Mouse (Mus musculus) c-Kit-positive CD71-positive TER-119-positive erythroid progenitor cells, embryonic 14.5 days (primary cell): ENCODE results near the gene Gm8994.
A peak's percentile ranks its signal among the peaks of the same experiment; 100 is the strongest.
"Not testable (repeated sequence)": the region's sequence is repeated elsewhere in the genome, so short reads cannot be mapped to it uniquely, and the experiment has no call there.

ENCODE experiments used
- DNase-seq: peaks from one replicate; pipeline ENCODE4 v3.0.0-alpha.2; 2013; ENCODE audit warnings: low spot score

Gm8994 gene

DNA sequence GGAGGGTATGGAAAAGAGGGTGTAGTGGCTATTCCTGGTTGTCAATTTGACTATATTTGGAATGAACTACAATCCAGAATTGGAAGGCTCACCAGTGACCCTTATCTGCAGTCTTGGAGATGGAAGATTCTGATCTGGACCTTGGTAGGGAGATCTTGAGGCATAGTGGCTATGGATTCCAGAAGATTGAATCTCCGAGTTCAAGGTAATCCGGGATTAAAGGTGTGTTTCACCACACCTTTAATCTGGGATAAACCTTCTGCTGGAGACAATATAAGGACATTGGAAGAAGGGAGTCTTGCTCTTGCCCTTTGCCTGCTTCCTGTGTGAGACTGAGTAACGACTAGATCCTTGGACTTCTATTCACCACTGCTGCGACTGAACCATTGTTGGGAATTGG is at the start of gene Gm8994:
Gene Gm8994, plus strand, starts transcription at position 301 of the 400 bp plus-strand sequence.
- DNase-seq = not testable (repeated sequence)

DNA sequence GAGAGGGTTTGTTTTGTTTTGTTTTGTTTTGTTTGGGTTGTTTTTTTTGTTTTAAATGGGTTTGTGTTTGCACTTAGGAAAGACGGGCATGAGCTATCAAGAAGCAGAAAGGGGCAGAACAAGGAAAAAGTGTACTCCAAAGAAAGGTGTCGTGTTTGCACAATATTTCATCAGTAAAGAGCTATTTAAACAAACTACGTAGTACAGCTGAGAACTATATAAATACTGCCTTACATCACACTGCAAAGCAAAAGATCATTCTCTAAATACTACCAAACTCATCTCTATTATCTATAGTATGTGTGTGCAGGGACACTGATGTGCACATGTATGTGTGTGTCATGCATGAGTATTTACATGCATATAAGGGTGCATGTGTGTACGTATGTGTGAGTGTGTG is 49.7 kb upstream of the Gm8994 start:
- no peak for DNase-seq

DNA sequence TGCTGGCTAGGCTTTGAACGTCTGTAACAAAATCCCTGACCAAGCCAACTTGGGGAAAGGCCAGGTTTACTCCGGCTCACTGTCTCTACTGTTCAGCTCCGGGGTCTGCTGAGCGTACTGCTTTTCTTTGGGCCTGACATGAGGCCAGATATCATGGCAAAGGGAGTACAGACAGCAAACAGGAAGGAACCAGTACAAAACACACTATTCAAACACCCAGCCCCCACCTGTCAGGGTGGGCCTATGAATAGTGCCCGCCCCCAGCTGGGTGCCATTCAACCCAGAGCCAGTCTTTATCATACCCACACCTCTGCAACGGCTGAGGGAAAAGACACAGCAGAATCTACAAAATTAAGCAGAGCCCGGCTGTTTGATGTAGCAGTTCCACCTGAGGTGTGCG is 42.8 kb upstream of the Gm8994 start:
- DNase-seq = no peak

DNA sequence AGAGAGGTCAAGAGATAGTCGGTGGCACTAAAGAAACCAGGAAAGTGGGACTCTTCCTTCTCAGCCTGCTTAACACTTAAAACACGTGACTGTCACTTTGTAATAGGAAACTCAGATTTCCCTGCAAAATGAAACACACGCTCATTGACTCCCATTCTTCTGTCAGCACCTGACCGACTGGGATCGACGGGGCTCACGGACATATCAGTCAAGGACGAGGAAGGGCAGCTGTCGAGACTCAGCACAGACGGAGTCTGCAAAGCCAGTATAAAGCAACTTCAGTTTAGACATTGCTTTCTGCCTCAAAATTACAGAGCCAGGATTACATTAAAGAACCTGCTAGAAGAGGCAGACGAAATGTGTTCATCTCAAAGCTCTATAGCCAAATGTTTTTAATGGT is 41.2 kb upstream of the Gm8994 start:
- no peak for DNase-seq

DNA sequence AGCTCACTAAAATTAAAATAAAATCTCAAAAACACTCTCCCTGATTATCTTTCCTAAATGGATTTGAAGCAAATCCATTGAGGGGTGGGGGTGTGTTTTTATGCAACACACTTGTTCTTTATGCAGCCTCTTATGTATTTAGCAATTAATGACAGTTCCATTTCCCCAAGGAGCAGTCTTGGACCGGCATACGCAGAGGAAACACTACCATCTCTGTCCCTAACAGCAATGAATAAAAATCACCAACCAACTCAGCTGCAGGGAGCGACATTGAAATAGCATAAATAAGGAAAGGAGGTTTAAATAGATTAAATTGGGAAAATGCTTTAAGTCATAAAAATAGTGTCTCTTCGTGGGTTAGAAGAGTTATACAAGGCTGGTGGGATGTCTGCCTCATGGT is 40.8 kb upstream of the Gm8994 start:
- DNase-seq = no peak

DNA sequence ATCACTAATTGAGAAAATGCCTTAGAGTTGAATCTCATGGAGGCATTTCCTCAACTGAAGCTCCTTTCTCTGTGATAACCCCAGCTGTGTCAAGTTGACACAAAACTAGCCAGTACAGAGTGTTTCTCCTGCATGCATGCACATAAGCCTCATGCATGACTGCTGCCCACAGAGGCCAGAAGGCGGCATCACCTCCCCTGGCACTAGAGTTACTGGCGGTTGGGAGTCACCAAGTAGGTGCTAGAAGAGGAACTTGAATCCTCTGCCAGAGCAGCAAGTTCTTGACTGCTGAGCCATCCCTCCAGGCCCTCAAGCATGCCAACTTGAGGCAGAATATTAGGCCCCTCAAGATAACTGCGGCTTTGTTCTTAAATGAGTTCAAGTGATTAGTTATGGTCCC is 35.9 kb upstream of the Gm8994 start:
- no peak for DNase-seq

DNA sequence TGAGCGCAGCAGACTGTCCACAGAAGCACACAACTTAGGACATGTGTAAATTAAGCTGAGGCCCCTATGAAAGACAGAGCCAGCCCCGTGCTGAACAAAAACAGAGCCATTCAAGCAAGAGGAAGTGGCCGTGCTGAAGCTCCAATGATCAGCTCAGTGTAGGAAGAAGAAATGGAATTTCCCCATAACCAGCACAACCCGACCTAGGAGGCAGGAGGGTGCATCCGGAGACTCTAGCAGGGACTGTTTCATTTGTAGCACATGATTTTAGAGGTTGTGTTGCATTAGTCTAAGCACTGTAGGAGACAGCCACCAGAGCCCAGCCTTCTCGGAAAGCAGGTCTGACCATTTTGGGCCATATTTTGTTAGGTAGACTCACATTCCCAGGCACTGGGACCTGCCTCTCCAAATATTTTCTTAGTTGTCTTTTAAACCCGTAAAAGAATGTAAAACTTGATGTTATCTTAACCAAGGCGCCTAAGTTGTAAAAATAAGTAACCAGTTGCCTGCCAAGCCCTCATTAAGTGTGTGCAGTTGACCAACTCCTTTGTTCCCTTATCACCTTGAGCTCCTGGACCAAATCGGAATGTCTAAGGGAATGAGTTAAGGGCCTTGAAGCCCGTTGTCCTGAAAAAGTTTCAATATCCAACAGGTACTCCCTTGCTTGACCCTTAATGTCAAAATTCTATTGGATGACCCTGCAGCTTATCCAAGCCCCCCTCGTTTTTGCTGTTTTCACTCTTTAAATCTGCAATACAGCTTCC is 35.2 kb upstream of the Gm8994 start:
- no peak for DNase-seq

DNA sequence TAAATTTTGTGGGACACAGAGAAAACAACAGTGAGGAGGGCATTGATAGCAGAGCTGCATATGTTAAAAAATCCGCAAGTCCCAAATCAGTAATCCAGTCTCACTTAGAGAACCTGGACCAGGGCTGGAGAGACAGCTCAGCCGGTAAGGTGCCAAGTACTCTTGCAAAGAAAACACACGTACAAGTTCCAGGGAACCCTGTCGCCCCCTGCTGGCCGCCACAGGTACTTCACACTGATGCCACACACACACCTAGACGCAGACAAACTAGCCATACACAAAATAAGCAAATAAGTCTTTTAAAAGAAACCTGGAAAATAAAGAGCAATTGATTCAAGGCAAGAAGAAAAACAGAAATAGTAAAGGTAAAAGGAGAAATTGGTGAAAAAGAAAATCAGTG is 33.6 kb upstream of the Gm8994 start:
- DNase-seq = no peak

DNA sequence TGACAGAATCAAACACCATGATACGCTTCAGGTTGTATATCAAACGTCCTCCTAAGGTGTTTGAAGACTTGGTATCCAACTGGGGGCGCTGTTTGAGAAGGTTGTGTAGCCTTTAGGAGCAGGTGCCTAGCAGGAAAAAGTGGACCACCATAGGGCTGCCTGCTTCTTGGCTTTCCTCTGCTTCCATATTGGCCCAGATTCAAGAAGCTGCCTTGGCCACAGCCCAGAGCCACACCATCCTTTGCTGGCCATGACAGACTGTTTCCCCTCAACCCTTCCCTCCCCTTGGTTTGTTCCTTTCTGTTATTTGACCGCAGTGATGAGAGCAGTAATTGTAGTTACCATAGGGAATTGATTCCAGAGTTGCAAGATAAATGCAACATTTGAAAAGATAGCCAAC is 31.5 kb upstream of the Gm8994 start:
- no peak for DNase-seq

DNA sequence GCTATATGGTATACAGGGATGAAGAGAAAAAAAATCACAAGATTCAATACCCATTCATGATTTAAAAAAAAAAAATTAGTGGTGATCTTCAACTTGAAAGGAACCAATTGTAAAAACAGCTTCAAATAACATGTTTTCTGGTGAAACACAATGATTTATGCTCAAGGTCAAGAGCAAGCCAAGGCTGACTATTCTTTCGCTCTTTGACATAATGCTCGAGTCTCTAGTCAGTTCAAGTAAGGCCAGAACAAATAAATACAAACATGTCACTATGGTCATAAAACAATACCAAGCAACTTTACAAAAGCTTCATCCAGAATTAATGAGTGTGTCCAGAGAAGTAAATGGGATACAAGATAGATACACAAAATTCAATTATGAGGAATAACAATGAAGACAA is 31.1 kb upstream of the Gm8994 start:
- no peak for DNase-seq

DNA sequence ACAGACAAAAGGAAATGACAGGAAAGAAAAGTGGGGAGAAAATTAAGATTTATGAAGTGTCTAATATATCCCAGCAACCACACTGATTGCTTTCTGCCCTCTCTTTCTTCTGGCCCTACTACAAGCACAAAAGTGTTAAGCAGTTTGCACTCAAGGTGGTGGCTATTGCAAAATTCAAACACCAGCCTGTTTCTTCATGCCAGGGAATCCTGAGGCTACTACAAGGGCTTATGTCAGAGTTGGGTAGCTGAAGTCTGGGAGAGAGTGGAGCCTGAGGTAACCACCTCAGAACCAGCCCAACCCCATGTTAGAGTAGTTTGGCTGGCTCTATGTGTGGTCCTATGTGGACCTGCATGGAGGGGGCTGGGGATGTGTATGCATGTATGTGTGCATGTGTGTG is 23.8 kb upstream of the Gm8994 start:
- no peak for DNase-seq

DNA sequence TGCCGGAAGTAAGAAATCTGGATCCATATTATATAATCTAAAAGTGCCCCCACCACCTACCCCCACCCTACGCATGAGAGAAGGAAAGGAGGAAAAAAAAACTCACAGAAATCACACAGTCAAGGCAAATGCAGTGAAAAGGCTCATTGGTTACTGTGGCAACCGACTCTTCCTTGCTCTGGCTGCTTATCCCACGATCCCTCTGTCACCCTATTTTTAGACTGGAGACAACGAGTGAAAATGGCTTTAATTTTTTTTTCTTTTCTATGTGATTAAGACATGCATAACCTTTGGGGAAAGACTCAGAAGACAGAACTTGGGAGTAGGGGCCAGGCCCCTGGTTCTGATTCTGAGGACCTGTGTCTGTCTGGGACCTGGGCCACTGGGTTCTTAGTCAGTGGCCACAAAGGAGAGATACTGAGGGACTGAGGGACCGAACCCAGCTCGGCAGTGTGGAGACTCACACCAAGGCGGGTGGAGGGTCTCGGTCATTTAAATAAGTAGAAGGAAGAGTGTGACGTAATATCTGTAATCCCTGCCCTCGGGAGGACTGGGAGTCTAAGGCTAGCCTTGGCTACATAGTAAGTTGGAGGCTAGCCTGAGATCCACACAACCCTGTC is 22.9 kb upstream of the Gm8994 start:
- no peak for DNase-seq

DNA sequence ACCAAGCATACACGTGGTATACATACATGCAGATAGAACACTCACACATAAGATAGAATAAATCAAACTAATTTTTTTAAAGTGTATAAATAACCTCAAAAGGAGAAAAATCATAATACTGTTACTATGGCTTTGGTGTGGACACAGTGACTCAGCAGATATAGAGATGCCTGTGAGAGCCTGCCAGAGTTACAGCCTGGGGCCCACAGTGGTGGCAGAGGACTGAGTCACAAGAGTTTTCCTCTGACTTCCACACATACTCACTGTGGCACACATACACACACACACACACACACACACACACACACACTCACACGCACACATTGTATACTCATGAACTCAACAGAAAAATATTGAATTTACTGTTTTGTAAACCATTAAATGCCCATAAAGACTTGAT is 17.9 kb upstream of the Gm8994 start:
- no peak for DNase-seq

DNA sequence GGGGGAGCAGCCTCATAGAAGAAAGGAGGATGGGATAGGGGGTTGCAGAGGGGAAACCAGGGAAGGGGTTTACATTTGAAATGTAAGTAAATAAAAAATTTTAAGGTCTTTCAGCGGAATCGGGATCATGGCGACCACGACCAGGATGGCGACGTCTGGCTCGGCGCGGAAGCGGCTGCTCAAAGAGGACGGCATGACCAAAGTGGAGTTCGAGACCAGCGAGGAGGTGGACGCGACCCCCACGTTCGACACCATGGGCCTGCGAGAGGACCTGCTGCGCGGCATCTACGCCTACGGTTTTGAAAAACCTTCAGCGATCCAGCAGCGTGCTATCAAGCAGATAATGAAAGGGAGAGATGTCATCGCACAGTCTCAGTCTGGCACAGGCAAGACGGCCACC is 1.1 kb downstream of the Gm8994 start:
- DNase-seq = not testable (repeated sequence)

DNA sequence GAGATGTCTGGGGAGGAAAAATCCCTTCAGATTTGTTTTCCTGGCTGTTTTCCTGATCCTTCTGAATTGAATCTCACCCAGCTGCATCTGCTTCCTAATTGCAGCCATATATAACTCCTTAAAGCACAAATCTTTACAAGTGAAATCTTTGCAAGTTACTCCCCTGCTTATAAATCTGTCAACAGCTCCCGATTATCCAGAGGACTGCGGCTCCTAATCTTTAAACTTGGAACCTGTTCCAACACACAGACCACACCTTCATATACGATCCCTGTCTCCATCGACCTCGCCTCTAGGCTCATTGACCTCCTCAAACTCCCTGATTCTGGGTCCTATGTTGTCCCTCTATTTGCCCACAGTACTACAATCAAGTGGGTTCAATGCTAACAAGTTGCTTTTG is 13.3 kb downstream of the Gm8994 start:
- DNase-seq = no peak

DNA sequence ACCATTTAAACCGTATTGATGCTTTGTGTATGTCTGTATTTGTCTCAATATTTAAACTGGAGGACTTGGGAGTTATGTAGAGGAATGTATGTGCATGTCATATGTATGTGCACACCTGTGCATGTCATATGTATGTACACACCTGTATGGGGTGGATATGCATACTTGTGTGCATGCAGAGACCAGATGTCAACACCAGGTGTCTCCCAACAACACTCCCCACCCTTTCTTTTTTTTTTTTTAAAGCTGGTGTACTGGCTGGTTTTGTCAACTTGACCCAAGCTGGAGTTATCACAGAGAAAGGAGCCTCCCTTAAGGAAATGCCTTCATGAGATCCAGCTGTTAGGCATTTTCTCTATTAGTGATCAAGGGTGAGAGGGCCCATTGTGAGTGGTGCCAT is 13.8 kb downstream of the Gm8994 start:
- DNase-seq = no peak

DNA sequence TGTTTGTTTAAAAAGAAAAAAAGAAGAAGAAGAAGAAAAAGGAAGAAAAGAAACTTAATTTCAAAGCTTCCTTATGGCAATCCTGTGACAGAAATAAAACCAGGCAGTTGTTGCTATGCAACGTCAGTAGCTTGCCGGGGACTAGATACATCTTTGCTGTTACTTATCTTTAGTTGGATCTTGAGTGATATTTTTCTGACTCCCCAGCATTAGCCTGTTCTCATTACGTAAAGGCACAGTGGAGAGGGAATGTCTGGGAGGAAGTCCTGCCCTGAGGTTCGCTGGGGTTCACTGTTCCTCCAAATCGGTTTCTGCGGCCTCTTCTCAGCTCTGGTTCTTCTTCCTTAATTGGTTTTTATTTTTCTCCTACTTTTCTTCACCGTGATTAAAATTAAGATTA is 16.5 kb downstream of the Gm8994 start:
- no peak for DNase-seq

DNA sequence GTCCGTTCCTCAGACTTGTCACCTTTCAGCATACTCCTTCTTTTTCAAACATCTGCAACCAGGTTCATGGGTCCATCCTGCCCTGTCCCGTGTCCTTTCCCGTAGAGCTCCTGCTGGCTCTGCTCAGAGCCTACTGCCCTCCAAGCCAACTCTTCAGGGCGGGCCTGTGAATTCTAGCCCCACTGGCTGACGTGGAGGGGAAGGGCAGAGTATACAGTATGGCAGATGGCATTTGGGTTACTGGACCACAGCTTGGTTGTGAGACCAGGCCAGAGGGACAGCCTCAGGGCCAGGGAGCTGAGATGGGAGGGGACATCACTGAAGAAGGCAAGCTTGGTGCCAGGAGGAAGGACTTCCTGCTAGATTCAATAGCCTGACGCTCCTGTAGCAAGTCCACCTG is 17.7 kb downstream of the Gm8994 start:
- DNase-seq = no peak

DNA sequence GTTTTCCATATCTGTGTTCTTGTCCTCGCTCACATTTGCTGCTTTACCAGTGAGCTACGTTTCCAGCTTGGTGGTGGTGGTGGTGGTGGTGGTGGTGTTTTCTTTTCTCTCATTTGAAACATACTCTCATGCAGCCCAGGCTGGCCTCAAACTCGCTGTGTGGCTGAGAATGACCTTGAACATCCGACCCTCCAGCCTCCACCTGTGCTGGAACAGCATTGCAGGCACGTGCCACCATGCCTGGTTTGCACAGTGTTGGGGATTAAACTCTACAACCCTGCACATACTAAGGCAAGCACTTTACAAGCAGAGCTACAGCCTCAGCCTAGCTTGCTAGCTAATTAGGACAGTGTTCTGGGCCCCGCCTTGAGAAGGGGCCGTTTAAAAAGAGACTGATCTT is 18.3 kb downstream of the Gm8994 start:
- DNase-seq = no peak

DNA sequence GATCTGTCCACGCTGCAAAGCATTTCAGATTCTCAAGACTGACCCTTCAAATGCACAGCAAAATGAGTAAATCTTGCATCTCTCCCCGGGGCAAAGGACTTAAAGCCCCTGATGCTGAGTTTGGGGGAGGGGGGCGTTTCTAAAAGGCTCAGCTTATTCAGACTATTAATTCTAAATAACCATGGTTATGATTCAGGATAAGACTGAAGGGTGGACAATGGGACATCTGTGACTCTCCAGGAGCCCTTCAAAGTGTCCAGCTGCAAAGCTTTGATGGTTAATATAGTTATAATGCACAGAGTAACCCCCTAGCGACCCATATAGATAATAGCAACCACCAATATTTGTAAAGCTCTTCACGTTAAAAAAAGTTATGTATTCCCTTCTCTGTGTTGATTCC is 19.7 kb downstream of the Gm8994 start:
- no peak for DNase-seq

DNA sequence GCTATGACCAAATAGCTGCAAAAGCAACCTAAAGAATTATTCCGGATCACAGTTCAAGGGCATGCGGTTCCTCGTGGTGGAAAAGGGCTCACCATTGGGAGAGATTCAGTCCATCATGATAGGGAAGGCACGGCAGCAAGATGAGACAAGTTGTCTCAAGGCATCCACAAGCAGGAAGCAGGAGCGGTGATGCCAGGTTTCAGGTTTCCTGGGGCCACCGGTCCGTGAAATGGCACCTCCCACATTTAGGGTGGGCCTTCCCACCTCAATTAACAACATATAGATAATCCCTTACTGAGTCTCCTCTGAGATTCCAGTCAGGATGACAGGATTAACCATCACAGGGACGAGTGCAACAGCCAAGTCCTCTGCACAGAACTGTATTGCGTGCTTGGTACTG is 20.3 kb downstream of the Gm8994 start:
- DNase-seq = no peak

DNA sequence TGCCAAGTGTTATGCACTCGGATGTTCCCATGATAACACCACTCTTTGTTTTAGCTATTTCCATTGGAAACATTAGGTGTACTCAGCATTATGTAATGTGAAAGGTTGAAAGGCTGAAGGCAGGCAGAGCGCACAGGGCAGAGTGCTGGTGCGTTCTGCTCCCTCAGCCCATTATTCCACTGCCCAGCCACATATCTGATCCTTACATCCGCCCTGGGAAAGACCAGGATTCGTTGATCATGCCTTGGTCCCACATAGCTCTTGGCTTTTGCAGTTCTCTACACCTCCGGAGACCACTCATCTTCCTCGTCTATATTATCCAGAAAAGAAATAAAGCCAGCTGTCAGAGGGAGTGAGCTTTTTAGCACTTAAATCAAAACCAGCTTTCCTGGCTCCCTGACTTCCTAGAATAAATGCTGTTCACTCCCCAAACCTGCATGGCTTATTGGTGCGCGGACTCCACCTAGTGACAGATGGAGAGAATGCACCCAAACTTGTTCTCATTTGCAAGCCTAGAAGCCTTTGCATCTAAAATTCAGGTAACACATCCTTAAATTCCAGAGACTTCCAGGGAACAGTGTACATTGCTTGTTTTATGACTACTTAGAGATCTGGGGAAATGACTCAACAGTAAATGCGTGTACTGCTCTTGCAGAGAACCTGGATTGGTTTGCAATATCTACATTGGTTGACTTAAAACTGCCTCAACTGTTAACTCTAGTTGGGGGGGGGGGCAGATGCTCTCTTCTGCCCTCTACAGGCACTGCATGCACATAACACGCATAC is 26.3 kb downstream of the Gm8994 start:
- peak; percentile 14 for DNase-seq

DNA sequence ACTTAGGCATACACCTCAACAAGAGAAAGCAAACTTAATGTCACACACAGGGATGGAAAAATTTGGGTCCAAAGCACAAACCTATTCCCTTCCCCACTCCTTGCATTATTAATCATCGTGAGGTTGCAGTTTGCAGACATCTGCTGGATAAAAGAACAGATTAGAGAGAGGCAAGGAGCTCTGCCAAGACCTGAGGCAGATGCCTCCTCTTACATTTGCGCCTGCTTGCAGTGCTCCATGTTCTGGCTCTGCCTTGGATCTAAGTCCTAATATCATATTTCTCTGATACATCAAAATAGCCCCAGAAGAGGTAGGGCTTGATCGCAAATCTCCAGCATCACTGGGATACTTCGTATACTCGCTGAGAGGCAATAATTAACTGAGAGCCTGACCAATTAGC is 31.1 kb downstream of the Gm8994 start:
- no peak for DNase-seq
